Mouse (Mus musculus) ovary, postnatal 14 days (tissue): ENCODE measurements around the gene Daam2.

Source experiments
- DNase-seq: peaks from one replicate; pipeline ENCODE4 v3.0.0; 2022; ENCODE audit warnings: low spot score

Daam2 gene

DNA sequence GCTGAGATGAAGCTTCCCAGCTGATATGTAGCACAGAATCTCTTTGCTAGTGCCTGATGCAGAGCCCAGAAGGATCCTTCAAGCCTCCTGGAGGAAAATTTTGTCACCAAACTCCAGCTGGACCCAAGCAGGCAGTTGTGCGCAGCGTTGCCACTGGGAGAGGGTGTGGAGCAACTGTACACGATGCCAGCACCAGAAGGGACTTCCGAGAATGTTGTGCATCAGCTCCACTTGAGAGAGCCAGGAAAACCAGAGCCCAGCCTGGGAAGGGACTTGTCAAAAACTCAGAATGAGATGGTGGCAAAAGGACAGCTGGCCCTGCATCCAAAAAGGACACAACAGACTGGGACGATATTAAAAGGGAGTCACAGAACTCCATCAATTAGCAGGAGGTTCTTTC lies 32.5 kb downstream of the Daam2 start:
- no peak for DNase-seq

DNA sequence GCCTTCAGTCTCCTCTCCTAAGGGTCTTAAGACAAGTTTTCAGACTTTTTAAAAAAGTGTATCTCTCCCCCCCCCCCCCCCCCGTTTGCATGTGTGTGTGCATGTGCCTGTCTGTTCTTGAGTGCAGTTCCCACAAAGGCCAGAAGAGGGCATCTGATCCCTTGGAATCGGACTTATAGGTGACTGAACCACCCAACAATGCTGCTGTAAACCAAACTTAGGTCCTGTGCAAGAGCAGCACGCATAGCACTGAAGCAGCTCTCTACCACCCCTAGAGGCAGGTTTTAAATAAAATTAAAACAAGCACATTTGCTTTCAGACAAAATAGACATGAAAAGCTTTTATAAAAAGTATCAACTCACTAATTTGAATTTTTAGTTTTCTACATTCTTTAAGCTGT lies 33.9 kb downstream of the Daam2 start:
- DNase-seq: peak; percentile 22

DNA sequence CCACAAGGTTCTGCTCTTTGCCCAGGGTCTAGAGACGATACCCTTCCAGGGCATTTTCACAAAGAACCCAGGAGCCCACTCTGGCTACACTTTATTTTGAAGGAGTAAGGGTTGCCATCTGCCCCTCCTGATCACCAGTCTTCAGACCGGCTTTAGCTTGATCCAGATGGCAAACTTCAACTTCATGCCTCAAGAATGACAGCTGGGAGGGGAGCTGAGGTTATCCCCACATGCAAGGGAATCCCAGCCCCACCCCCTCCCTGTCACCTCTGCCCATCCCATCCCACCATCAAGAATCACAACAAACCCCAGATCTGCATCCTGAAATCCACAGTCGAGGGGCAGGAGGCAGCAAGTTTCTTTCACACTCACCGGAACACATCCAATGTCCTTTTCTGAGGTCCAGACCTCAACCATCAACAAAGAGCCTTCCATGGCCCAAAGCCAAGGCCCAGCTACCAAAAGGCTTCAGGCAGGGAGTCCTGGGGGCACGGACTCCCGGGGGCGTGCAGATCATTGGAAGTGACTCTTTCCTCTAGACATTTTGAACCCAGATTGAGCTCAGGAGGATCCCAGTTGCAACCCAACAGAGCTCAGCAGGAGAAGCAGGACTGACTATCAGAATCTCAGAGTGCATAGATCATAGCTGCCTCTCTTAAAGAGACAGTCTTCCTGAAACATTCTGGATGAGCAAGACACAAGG lies 35.5 kb downstream of the Daam2 start:
- DNase-seq: no peak

DNA sequence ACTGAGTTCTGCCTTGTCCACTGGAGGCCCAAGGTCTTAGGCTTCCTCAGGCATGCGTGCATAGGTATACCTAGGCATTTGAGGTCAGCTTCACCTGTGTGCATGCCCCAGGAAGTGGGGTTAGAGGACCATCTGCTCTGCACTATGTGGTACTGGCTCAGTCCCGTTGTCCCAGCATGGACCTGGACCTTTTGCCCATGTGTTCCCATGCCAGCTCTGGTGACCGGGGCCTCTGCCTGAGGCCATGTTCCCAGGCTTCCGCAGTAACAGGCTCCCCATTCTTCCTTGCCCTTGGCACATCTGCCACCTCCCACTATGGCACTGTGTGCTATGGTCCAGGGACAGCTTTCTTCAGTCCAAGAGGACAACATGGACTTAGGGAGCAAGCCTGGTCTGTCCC lies 36.1 kb downstream of the Daam2 start:
- no peak for DNase-seq

- no peak for DNase-seq
These were observed 37.6 kb downstream of the Daam2 start for GRCm38 (mm10) chr17:49526566-49526965.

DNA sequence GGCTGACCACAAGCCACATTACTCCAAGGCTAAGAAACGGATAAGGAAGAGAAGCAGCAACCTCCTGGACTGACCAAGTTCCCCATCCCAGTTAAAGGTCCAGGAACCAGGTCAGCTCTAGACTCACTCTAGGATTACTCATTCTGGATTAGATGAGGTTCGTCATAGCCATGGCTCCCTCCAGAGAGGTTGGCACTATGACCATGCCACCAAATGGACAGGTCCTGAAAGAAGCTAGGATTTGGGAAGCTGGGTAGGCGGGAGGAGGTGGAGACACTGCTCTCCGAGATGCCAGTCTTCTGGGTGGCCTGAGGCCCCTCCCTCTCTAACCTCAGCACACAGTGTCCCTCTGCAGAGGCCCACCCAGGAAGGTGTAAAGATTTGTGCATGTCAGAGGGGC lies 38.2 kb downstream of the Daam2 start:
- no peak for DNase-seq

GRCm38 (mm10) chr17:49524584-49524983 lies 39.6 kb downstream of the Daam2 start:
- no peak for DNase-seq

DNA sequence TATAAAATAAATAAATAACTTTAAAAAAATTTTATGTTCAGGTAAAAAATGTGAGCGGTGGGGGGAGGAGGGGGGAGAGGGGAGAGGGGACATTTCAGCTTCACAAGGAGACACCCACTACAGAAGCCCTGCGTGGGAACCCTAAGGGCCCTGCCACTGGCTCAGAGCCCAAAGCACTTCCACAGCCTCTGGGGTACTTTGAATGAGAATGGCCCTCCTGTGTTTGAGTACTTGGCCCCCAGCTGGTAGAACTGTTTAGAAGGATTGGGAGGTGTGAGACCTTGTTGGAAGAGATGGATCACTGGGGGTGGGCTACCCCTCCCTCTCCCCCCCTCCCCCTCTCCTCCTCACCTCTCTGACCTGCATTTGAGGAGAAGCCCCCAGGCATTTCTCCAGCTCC lies 41.7 kb downstream of the Daam2 start:
- DNase-seq: no peak

DNA sequence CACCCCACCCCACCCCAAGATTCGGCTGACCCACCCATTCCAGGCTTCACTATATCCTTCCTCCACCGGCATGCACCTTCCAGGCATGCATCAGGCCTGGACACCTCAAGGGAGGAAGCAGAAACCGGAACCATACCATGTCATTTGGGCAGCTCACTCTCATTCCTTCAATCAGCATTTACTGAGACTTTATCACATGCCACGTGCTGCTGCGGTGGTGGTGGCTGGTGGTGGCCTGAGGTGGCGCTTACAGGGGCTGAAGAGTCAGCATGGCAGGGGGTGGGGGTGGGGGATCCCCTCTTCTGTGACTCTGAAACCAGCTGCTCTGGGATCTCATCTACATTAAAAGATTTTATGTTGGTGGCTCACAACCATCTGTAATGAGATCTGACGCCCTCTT lies 42.1 kb downstream of the Daam2 start:
- DNase-seq: no peak

DNA sequence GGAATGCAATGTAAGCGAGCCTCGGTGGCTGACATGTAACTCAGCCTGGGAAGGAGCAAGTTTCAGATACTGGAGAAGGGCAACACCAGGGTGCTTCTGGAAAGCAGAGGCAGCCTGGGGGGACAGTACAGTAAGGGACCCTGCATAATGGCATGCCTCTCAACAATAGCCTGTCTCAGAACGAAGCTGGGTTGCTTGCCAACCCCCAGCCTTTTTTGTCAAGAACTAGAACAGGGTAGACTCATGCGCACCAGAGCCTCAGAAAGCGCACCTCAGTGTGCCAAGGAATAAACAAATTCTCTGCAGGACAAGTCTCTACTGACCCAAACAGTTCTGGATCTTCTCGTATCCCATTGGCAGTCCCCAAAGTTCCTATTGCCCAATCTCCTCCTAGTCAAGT lies 43.5 kb downstream of the Daam2 start:
- no peak for DNase-seq

DNA sequence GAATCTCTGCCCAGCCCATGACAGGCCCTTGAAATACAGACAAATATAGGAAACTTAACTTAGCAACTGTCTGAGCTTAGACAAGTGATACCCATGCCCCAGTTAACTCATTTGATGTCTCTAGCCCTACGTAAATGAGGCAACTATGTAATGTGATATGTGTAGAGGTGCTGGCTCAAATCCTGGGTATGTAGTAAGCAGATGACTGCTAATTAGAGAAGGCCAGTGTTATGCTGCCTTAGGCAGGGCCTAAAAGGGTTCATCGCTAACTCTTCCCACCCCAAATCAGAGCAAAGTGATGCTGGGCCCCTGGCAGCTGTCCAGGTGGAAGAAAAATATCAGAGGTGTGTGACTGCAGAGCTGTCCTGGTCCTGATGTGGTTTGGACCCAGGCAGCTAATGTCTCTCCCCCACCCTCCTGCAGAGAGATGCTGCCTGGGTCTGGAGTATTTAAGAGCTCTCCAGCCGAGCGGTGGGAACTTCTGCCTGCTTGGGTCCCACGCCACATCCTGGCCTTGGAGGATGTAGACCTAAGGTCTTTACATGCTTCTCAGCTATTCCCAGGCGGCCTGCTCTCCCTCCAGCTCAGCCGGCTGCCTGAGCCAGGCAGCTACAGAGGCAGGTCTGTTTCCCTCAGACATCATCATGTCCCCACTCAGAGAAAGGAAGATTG lies 44.4 kb downstream of the Daam2 start:
- no peak for DNase-seq

DNA sequence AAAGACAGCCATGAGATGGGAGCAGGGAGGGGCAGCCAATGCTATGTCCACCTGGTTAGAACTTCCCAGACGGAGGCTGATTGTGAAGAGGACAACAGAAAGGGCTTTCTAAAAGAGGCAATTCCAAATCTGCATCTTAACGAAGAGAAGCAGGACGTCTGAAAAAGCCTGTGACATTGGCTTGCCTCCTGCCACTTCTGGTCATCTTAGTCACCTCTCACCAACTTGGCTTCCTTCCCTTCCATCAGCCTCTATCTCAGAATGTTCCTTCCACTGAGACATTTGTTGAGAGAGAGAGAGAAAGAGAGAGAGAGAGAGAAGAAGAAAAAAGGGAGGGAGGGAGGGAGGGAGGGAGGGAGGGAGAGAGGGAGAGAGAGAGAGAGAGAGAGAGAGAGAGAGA lies 47.1 kb downstream of the Daam2 start:
- no peak for DNase-seq

- DNase-seq: no peak
These were observed 48.5 kb downstream of the Daam2 start for GRCm38 (mm10) chr17:49515678-49516077.

DNA sequence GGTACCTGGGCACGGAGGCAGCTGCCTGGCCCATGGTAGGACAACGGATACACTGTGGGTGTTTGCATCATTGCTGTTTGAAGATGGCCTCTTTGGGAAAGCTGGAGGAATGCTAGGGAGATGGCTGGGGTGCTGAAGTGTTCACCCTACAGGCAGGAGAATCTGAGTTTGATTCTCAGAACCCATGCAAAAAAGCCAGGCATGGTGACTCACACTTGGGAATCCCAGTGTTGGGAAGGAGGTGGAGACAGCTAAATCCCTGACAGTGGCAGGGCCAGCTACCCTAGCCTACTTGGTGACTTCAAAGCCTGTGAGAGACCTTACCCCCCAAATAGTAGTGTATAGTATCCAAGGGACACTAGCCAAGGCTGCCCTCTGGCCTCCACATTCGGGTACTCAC lies 49.0 kb downstream of the Daam2 start:
- DNase-seq: no peak

DNA sequence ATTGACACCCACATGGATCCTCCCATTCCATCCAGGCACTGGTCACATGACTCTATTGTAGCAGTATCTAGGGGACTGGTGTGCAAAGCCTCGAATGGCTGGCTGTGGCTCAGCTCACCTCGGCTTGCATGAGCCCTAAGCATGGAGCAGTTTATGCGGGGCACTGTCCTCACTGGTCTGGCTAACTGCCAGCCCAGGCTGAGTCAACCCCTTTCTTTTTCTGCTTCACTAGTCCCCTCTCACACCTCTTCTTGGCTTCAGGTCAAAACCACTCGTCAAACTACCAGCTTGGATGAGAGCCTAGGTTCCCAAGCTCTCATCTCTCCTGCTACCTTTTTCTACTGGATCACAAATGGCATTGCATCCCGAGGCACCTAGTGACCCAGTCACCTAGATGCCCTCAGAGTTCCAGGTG lies 51.5 kb downstream of the Daam2 start:
- peak; percentile 25 for DNase-seq

DNA sequence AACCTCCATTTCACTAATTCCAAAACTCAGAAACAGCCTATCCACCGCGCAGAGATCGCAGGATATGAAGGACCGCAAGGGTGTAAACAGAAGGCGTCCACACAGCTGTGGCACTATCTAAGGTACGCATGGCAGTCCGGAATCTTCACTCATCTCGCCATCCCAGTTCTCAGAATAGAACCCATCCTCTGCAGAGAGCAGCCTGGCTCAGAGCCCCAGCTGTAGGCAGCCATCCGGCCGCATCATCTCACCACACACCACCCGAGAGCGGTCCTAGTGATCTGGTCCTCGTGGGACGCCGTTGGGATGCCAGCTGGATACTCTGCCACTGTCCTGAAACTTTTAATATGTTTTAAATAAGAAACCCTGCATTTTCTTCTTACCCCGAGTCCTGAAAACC lies 54.7 kb downstream of the Daam2 start:
- DNase-seq: no peak

DNA sequence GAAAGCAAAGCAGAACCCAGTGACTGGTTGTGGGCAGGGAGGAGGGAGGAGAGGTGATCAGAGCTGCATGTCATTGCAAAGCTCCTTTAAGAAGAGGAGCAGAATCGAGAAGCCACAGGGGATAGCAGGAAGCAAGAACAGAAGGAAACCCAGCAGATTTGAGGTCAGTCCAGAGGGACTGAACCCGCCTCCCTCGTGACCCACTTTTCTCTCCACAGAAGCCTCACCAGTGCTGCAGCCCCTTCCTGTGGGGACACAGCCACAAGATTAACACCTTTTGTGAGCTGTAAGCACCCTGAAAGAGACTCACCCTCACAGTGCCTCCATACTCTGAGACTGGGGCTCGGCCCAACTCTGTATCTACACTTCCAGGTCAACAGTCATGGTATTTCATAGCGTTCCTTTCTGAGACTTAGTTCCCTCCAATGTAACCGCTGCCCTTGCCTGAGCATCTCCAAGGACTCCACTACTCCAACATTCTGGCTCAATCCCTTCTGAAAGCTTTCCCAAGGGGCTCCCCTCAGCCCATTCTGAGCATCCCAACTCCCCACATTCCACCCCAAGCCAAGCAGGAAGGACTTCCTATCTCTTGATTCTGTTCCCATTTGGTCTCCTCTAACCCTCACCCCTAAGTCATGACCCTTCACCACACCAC lies 60.8 kb downstream of the Daam2 start:
- no peak for DNase-seq

DNA sequence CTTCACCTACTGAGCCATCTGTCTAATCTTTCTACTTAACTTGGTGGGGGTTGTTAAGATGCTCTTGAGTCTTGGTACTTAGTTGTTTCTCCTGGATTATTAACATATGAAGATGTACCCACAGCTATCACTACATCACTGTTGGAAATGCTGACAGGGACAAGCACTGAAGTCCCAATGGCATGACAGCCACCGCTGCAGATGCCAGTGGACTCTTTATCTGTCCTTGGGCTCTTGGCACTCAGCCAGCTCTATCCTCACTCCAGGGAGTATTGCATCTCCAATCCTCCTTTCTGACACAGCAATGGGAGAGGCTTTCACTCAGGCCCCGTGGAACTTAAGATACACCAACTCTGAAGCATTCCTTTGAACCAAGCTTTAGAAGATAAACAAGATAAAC lies 63.9 kb downstream of the Daam2 start:
- no peak for DNase-seq

DNA sequence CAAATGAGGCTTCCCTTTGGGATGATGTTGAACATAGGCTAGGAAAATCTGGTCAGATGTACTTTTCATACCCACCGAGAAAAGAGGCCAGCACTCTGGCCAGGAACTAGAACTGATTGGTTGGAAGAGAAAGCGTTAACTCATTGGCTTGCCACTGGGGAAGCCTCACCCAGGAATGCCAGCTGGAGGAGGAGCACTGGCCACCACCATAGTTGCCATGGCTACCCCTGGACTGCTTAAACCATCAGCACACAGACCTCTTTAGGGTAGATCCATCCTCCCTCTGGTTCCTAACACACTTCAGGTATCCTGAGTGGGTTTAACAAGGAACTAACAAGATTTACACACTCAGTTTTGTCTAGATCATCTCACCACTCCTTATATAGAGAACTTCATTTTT lies 64.5 kb downstream of the Daam2 start:
- no peak for DNase-seq

GRCm38 (mm10) chr17:49498169-49498568 lies 66.0 kb downstream of the Daam2 start:
- DNase-seq: no peak

DNA sequence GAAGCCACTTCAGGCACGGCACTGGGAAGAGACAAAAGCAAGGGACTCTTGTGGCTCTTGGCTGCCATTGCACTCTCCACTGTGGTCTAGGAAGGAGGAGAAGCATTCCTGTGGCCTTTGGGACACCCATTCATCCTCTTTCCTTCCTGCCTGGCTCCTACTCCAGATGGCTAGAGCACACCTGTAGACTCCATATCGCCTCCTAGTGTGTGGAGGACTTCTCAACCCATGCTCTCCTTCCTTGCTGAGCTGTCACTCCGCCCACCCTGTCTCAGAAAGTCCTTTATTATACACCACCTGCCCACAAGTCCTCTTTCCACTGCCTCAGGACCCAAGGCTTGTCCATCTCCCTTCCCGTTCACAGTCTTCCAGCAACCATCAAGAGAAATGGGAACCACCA lies 70.9 kb downstream of the Daam2 start:
- DNase-seq: no peak

DNA sequence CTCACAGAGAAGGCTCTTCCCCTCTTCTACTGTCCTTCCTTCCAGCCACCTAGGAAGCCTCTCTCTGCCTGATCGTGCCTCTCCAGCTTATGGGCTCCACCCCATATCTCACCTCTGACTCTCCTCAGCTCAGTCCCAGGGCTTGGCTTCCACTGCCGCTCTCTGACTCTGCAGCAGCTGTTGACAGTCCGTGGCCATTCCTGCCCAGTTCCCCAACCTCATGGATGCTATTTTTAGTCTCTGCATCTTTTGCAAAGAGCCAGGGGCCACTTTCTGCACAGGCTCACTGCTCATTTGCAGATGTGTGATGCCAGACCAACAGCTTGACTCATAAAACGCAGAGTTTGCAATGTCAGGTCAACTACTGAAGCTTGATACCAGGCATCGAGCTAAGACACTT lies 75.0 kb downstream of the Daam2 start:
- no peak for DNase-seq

DNA sequence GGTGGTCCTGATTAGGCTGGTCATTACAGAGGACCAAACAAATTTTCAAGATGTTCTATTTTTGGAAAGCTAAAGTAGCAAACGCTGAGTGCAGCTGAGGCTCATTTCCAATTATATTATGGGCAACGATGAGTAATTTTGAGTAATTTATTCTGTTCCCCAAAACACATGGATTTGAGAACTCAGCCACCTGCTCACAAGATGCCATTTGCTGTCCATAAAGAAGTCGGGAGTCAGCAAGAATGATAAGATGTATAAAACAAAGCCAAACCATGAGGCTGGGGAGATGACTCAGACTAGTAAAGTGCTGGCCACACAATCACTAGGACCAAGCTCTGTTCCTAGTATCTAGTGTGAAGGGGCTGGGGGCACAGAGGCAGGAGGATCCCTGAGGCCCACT lies 79.7 kb downstream of the Daam2 start:
- DNase-seq: no peak

GRCm38 (mm10) chr17:49481876-49482275 lies 82.3 kb downstream of the Daam2 start:
- no peak for DNase-seq
